Mouse (Mus musculus) liver, embryonic 14.5 days (tissue): Measurements from ENCODE around the gene Ltbp4. TPM values are rescaled to one million over a fixed set of nuclear protein-coding genes. Genes with fewer than 3 reads are reported as not detected.

Experiments used
- ATAC-seq: fragments of 200-750 bp; cut with Nextera tagmentation; 2 replicates; pipeline ENCODE4 v1.8.0; 2017; ENCODE audit warnings: moderate number of reproducible peaks, mild to moderate bottlenecking, moderate library complexity; ENCODE audit not compliant: insufficient read depth
- DNase-seq, 3 experiments: peaks; one replicate each; pipeline ENCODE4 v3.0.0-alpha.2; 2012 to 2013; ENCODE audit warnings: low read depth in 3 of 3, low spot score in 3 of 3
- H3K27ac ChIP-seq: fragments of 300-500 bp; sonication (generic); 2 replicates; pipeline ENCODE4 v1.5.1; 2014; ENCODE audit warnings: moderate library complexity, mild to moderate bottlenecking, control low read depth, inconsistent platforms
- H3K27me3 ChIP-seq: fragments of 300-500 bp; sonication (generic); 2 replicates; pipeline ENCODE4 v1.6.1; 2014; ENCODE audit warnings: mild to moderate bottlenecking, low read length, moderate library complexity; ENCODE audit not compliant: control insufficient read depth, insufficient read depth
- H3K36me3 ChIP-seq: fragments of 300-500 bp; sonication (generic); replicated peaks from 2 replicates; pipeline ENCODE4 v1.6.1; 2014; ENCODE audit warnings: low read depth; ENCODE audit not compliant: control insufficient read depth, insufficient read depth
- H3K4me1 ChIP-seq, 2 experiments: fragments of 200-500 bp in 1 of 2; fragments of 300-500 bp in 1 of 2; sonication (generic) in 1 of 2; replicated peaks; 2 replicates each; pipeline ENCODE4 v1.6.1; 2012 to 2014; ENCODE audit warnings: antibody characterized with exemption in 1 of 2, inconsistent platforms in 1 of 2, low read length in 1 of 2; ENCODE audit not compliant: control insufficient read depth in 2 of 2, insufficient read depth in 2 of 2
- H3K4me2 ChIP-seq: fragments of 300-500 bp; sonication (generic); 2 replicates; pipeline ENCODE4 v1.6.1; 2014; ENCODE audit warnings: low read depth, mild to moderate bottlenecking, control low read depth, moderate library complexity
- H3K4me3 ChIP-seq, 2 experiments: fragments of 200-500 bp in 1 of 2; fragments of 300-500 bp in 1 of 2; sonication (generic) in 1 of 2; 2 replicates each; pipeline ENCODE4 v1.5.1; 2012 to 2014; ENCODE audit warnings: low read depth in 2 of 2, low read length in 2 of 2, mild to moderate bottlenecking in 2 of 2, control low read depth in 1 of 2, inconsistent platforms in 1 of 2, moderate library complexity in 1 of 2; ENCODE audit not compliant: insufficient read depth in 1 of 2
- H3K9ac ChIP-seq: fragments of 300-500 bp; sonication (generic); replicated peaks from 2 replicates; pipeline ENCODE4 v1.6.1; 2014; ENCODE audit warnings: mild to moderate bottlenecking, control low read depth, moderate library complexity
- H3K9me3 ChIP-seq: fragments of 300-500 bp; sonication (generic); 2 replicates; pipeline ENCODE4 v1.6.1; 2016; ENCODE audit warnings: low read length, mixed read lengths; ENCODE audit not compliant: control insufficient read depth
- CTCF ChIP-seq: IDR thresholded peaks from 2 replicates; pipeline ENCODE4 v1.5.1; 2016; ENCODE audit warnings: antibody characterized with exemption, low read depth, control low read depth
- EP300 ChIP-seq: IDR thresholded peaks from 2 replicates; pipeline ENCODE4 v1.6.1; 2016; ENCODE audit warnings: antibody characterized with exemption, low read depth
- WGBS: fragments of 180-500 bp; shearing (Covaris S2); extraction: QIAGEN DNeasy Blood & Tissue Kit; methylation state at CpG from one replicate; pipeline ENCODE4 v1.1.7; 2014; ENCODE audit not compliant: insufficient replicate concordance; 5-methylcytosine and 5-hydroxymethylcytosine counted together
- polyA plus RNA-seq, 2 experiments: library from polyadenylated mRNA; depleted of rRNA in 1 of 2; stranded (reverse) in 1 of 2; unstranded in 1 of 2; fragments of >200 nt; fragmentation: Nextera tagmentation in 1 of 2; extraction: Ambion mirVana in 1 of 2; gene quantifications; 2 replicates each; pipeline versions ENCODE4 v1.2.1 to v1.2.3; 2012 to 2014

Ltbp4 gene
- polyA plus RNA-seq, 2 experiments: 3.0 to 5.2 TPM

- WGBS: 67% methylated on average over 3 of the region's 3 CpGs
These were observed 27.7 kb downstream of the Ltbp4 start for GRCm38 (mm10) chr7:27309832-27310231.

GRCm38 (mm10) chr7:27308821-27309549 is 28.5 kb downstream of the Ltbp4 start:
- no peak for DNase-seq
- Histone ChIP-seq H3K9me3 (no peaks in the 10 kb centered on the region), H3K36me3 (no peaks in the 10 kb centered on the region), H3K27me3 (peaks cover 15% of the 10 kb centered on the region), H3K9ac (no peak overlapping the region), H3K4me3 (no peak overlapping the region), H3K4me2 (no peak overlapping the region; the same call in 1 of the 2 replicates), H3K27ac (no peak overlapping the region), H3K4me1 (no peaks in the 10 kb centered on the region)
- TF ChIP-seq EP300: no peak
- TF ChIP-seq CTCF: no peak
- 7% methylated on average over 28 of the region's 28 CpGs for WGBS
- ATAC-seq: no peak

More at GRCm38 (mm10) chr7:27309832-27310231, 27.7 kb downstream of the Ltbp4 start:
- TF ChIP-seq EP300 (no peak), CTCF (no peak)
- H3K4me1 ChIP-seq: no peaks in the 10 kb centered on the region
- H3K4me3 ChIP-seq: no peak overlapping the region
- no peak overlapping the region for H3K4me2 ChIP-seq
- DNase-seq: no peak
- H3K9ac ChIP-seq: no peak overlapping the region
- peaks cover 15% of the 10 kb centered on the region for H3K27me3 ChIP-seq
- H3K36me3 ChIP-seq: no peaks in the 10 kb centered on the region
- H3K9me3 ChIP-seq: peaks cover 2% of the 10 kb centered on the region; the same call in 1 of the 2 replicates
- no peak overlapping the region for H3K27ac ChIP-seq
- ATAC-seq: no peak

GRCm38 (mm10) chr7:27307551-27307950 is 29.9 kb downstream of the Ltbp4 start:
- peak; percentile 40 for TF ChIP-seq CTCF
- no peak for TF ChIP-seq EP300
- Histone ChIP-seq H3K27me3 (peaks cover 15% of the 10 kb centered on the region), H3K4me2 (no peak overlapping the region), H3K4me3 (no peak overlapping the region), H3K36me3 (no peaks in the 10 kb centered on the region), H3K9me3 (no peaks in the 10 kb centered on the region), H3K4me1 (no peaks in the 10 kb centered on the region), H3K27ac (no peak overlapping the region), H3K9ac (no peak overlapping the region)
- 44% methylated on average over 9 of the region's 9 CpGs for WGBS
- ATAC-seq: no peak
- DNase-seq: no peak

- TF ChIP-seq CTCF (peak; percentile 87), EP300 (no peak)
These were observed 31.0 kb downstream of the Ltbp4 start for GRCm38 (mm10) chr7:27306161-27307160.

More at GRCm38 (mm10) chr7:27306161-27307160, 31.0 kb downstream of the Ltbp4 start:
- no peak for ATAC-seq
- Histone ChIP-seq H3K36me3 (no peaks in the 10 kb centered on the region), H3K4me1 (no peaks in the 10 kb centered on the region), H3K9me3 (no peaks in the 10 kb centered on the region), H3K27me3 (peaks cover 15% of the 10 kb centered on the region), H3K9ac (no peak overlapping the region), H3K4me3 (no peak overlapping the region), H3K27ac (no peak overlapping the region), H3K4me2 (no peak overlapping the region)
- 55% methylated on average over 24 of the region's 24 CpGs for WGBS
- DNase-seq: no peak
